Comparison of ENCODE assay signal across 9 mouse cellular contexts in genomic region chr2:162853576-162853975, GRCm38 (mm10).
A peak's percentile ranks its signal among the peaks of the same experiment; 100 is the strongest.
DNase-seq lines count a peak whose midpoint lies in the region; ATAC-seq and TF ChIP-seq lines count a peak whose summit lies in the region.
"Had no signal": no experiment of that assay in that cellular context is flagged by ENCODE, and none has a peak within 500 bp of the region (broad histone marks: within the 10 kb centered on the region; RNA-seq: fewer than 3 reads in every experiment).

No protein-coding gene starts in this region.

- no peaks in the 10 kb centered on the region for H3K36me3 ChIP-seq in midbrain, embryonic 14.5 days (ENCODE audit: control insufficient read depth, insufficient read depth, low read length)
- H3K36me3 ChIP-seq in midbrain, embryonic 15.5 days (replicated peaks): no peaks in the 10 kb centered on the region
- H3K36me3 ChIP-seq in liver, postnatal 0 days (replicated peaks; ENCODE audit: insufficient read depth, low read length): no peaks in the 10 kb centered on the region
- H3K36me3 ChIP-seq: heart, embryonic 15.5 days had no signal

- H3K4me1 ChIP-seq in midbrain, embryonic 14.5 days (ENCODE audit: control insufficient read depth, insufficient read depth, low read length): no peaks in the 10 kb centered on the region
- no peaks in the 10 kb centered on the region for H3K4me1 ChIP-seq in midbrain, embryonic 15.5 days
- no peaks in the 10 kb centered on the region for H3K4me1 ChIP-seq in liver, postnatal 0 days (ENCODE audit: insufficient read depth)
- H3K4me1 ChIP-seq: heart, embryonic 15.5 days had no signal

- no peak overlapping the region for H3K27ac ChIP-seq in midbrain, embryonic 14.5 days (replicated peaks; ENCODE audit: low read depth, low read length)
- H3K27ac ChIP-seq in midbrain, embryonic 15.5 days: no peak overlapping the region
- no peak overlapping the region for H3K27ac ChIP-seq in liver, postnatal 0 days (ENCODE audit: low read depth)
- H3K27ac ChIP-seq: heart, embryonic 15.5 days; macrophage had no signal

- no peak overlapping the region for H3K4me2 ChIP-seq in midbrain, embryonic 14.5 days (ENCODE audit: low read length)
- H3K4me2 ChIP-seq in midbrain, embryonic 15.5 days: no peak overlapping the region
- no peak overlapping the region for H3K4me2 ChIP-seq in liver, postnatal 0 days (ENCODE audit: low read depth, low read length)
- H3K4me2 ChIP-seq: heart, embryonic 15.5 days had no signal

- H3K9me3 ChIP-seq in midbrain, embryonic 14.5 days (ENCODE audit: control insufficient read depth, low read length): no peaks in the 10 kb centered on the region
- H3K9me3 ChIP-seq in midbrain, embryonic 15.5 days: no peaks in the 10 kb centered on the region
- H3K9me3 ChIP-seq in liver, postnatal 0 days (ENCODE audit: low read length): no peaks in the 10 kb centered on the region
- H3K9me3 ChIP-seq: heart, embryonic 15.5 days had no signal

- no peak overlapping the region for H3K4me3 ChIP-seq in midbrain, embryonic 14.5 days (replicated peaks; ENCODE audit: low read depth, low read length)
- H3K4me3 ChIP-seq in midbrain, embryonic 15.5 days: no peak overlapping the region
- H3K4me3 ChIP-seq in liver, postnatal 0 days (ENCODE audit: low read depth, low read length): no peak overlapping the region
- H3K4me3 ChIP-seq: heart, embryonic 15.5 days had no signal

- DNase-seq in midbrain, embryonic 14.5 days: peak; percentile 38
- DNase-seq in cerebellum, postnatal 10 days: peak; percentile 92 to 97
- peak; percentile 37 for DNase-seq in heart, postnatal 25 days (ENCODE audit: low spot score)
- peak; percentile 94 for DNase-seq in left cerebral cortex, postnatal 4 days
- no peak for DNase-seq in natural killer cell, adult 2 months (ENCODE audit: low spot score in 2 of 2)
- no peak for DNase-seq in liver, postnatal 0 days

- no peak for TF ChIP-seq EP300 in liver, postnatal 0 days (IDR thresholded peaks at IDR 0.05; ENCODE audit: low read depth)

- no peak for TF ChIP-seq CTCF in liver, postnatal 0 days (IDR thresholded peaks at IDR 0.05; ENCODE audit: low read depth)

- H3K9ac ChIP-seq in midbrain, embryonic 14.5 days (replicated peaks; ENCODE audit: low read length): no peak overlapping the region
- H3K9ac ChIP-seq in midbrain, embryonic 15.5 days: no peak overlapping the region
- no peak overlapping the region for H3K9ac ChIP-seq in liver, postnatal 0 days (replicated peaks)
- H3K9ac ChIP-seq: heart, embryonic 15.5 days had no signal

- intact Hi-C loops in heart, postnatal 25 days (cut with DNase I): no loop called here
- intact Hi-C loops in left cerebral cortex, postnatal 4 days (cut with DNase I): no loop called here

- 80% methylated on average over 7 of the region's 7 CpGs for WGBS in midbrain, embryonic 14.5 days
- 74% methylated on average over 7 of the region's 7 CpGs for WGBS in midbrain, embryonic 15.5 days
- WGBS in liver, postnatal 0 days (ENCODE audit: insufficient replicate concordance): 69% methylated on average over 7 of the region's 7 CpGs

- H3K27me3 ChIP-seq in midbrain, embryonic 14.5 days (ENCODE audit: control insufficient read depth, insufficient read depth, low read length): no peaks in the 10 kb centered on the region
- H3K27me3 ChIP-seq in midbrain, embryonic 15.5 days (replicated peaks): no peaks in the 10 kb centered on the region
- no peaks in the 10 kb centered on the region for H3K27me3 ChIP-seq in liver, postnatal 0 days (ENCODE audit: insufficient read depth, low read length)
- H3K27me3 ChIP-seq: heart, embryonic 15.5 days had no signal

- no peak for ATAC-seq in midbrain, embryonic 14.5 days (ENCODE audit: low FRiP score, low TSS enrichment)
- ATAC-seq in midbrain, embryonic 15.5 days (replicated peaks): no peak
- no peak for ATAC-seq in liver, postnatal 0 days

Comparison
In these comparisons a context has a peak if more than half of its experiments do, and no peak if none do; other contexts are left out.
1. DNase-seq: peak in midbrain, embryonic 14.5 days (single experiment), cerebellum, postnatal 10 days (2 of 2), heart, postnatal 25 days (single experiment) and left cerebral cortex, postnatal 4 days (single experiment); none in natural killer cell, adult 2 months (0 of 2) and liver, postnatal 0 days (single experiment).